Mouse (Mus musculus) E14TG2a.4 (cell line): Measurements from ENCODE around the gene Coq5.

Experiments
- CTCF ChIP-seq: conservative IDR thresholded peaks from 2 replicates; pipeline ENCODE4 v1.5.1; 2014; ENCODE audit warnings: low read length
- POU5F1 ChIP-seq: IDR thresholded peaks from 2 replicates; pipeline ENCODE4 v1.6.1; 2014; ENCODE audit warnings: low read length, borderline replicate concordance

DNA sequence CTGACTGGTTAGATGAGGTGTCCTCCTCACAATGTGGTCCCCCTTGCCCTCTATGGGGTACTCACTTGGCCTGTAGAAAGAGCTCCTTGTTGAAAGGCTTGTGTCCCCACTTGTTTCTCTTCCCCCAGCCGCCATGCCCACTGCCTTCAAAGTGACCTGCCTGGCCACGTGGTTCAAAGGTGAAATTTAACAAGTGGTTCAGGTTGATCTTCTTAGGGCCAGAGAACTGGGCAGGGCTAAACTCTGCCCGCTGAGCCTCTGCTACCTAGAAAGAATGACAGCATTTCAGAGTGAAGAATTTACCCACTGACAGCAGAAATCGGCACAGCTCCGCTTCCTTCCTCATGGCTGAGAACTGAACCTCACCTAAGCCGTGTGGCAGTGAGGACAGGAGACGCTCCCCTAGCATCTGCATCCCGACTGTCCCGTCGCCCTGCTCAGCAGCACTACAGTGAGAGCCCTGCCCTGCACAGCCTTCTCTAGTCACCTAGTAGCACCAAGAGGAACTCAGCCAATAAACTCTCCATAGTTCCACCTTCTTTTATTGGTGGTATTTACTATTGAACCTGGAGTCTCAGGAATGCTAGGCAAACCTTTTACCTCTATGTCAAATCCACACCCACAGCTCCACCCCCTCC lies 22.4 kb upstream of the Coq5 start:
- no peak for TF ChIP-seq CTCF
- no peak for TF ChIP-seq POU5F1
